Mouse (Mus musculus): ENCODE results near the gene Rhbdl1. TPM values are rescaled to one million over a fixed set of nuclear protein-coding genes. Genes with fewer than 3 reads are reported as not detected.
A peak's percentile ranks its signal among the peaks of the same experiment; 100 is the strongest.
"Not testable (repeated sequence)": the region's sequence is repeated elsewhere in the genome, so short reads cannot be mapped to it uniquely, and the experiment has no call there.

Gene Rhbdl1
- polyA plus RNA-seq, 1 experiment from 2014 or later: 4.0 TPM

DNA sequence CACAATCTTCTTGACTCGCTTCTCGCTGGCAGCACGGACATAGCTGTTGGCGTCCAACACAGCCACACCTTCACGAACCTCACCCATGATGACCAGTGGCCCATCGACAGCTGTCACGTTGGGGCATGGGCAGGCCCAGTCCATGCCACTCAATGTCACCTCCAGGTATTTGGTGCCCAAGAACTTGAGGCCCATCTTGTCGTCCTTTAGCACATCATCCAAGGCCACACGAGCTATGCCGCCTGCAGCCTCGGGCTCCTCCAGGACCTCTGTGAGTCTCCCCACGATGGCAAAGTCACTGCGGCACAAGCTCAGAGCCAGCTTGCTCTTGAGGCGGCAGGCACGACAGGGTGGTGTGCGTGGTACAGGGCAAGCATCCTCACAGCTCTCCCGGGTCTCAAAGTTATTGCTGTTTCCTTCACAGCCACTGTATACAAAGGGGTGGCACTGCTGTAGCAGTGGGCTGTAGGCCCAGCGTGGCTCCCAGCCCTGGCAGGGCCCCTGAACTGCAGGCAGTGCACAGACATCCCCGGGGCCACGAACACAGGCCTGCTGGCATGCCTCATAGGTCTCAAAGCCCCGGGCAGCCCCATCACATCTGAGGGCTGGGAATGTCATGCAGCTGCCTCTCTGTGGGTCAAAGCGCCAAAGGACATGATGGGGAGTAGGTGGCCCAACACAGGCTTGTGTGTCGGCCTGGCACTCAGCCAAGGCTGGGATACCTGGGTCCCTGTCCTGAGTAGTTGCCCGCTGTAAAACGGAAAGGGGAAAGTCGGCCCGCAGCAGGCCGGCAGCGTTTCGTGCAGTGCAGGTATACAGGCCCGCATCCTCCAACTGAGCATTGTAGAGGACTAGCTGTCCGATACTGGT is 40.9 kb upstream of the Rhbdl1 start:
- 91% methylated on average over 32 of the region's 32 CpGs for WGBS
- H3K9me3 ChIP-seq: no peaks in the 10 kb centered on the region
- no peak overlapping the region for H3K4me3 ChIP-seq
- H3K27ac ChIP-seq: no peak overlapping the region
- peaks cover 30% of the 10 kb centered on the region for H3K36me3 ChIP-seq
- no peak for DNase-seq (ENCODE audit: low spot score)
- H3K4me1 ChIP-seq: peaks cover 70% of the 10 kb centered on the region
- H3K27me3 ChIP-seq (ENCODE audit: insufficient read depth, poor library complexity, severe bottlenecking): no peaks in the 10 kb centered on the region

DNA sequence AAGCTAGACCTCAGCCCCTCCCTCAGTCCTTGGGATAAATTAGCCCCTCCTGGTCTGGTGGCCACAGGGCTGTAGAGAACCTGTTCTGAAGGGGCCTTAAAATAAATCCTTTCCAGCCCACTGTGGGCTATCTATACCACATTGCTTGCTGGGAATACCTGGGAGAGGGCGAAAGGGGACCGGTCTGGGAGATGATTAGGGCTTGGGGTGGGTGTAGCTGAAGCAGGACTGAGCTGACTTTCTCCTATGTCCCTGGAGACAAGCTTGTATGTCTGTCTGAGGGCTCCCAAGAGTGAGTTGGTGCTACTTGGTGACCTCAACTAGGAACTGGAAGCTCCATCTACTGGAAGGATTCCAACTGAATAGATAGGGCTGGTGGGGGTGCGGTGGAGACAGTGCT is 39.9 kb upstream of the Rhbdl1 start:
- no peak overlapping the region for H3K27ac ChIP-seq
- H3K9me3 ChIP-seq: no peaks in the 10 kb centered on the region
- H3K27me3 ChIP-seq (ENCODE audit: insufficient read depth, poor library complexity, severe bottlenecking): no peaks in the 10 kb centered on the region
- H3K4me3 ChIP-seq: no peak overlapping the region
- no peak for DNase-seq (ENCODE audit: low spot score)
- peaks cover 21% of the 10 kb centered on the region for H3K36me3 ChIP-seq
- peaks cover 62% of the 10 kb centered on the region for H3K4me1 ChIP-seq
- WGBS: 90% methylated on average over 3 of the region's 3 CpGs

GRCm38 (mm10) chr17:25876347-25876915 is 39.3 kb upstream of the Rhbdl1 start:
- no peaks in the 10 kb centered on the region for H3K9me3 ChIP-seq
- H3K4me3 ChIP-seq: peak overlapping the region; percentile 81
- H3K27ac ChIP-seq: 0 out of 2 replicates have a peak overlapping the region, but pooled peaks have one; percentile 92
- H3K27me3 ChIP-seq (ENCODE audit: insufficient read depth, poor library complexity, severe bottlenecking): no peaks in the 10 kb centered on the region
- H3K4me1 ChIP-seq: peaks cover 56% of the 10 kb centered on the region
- WGBS: 71% methylated on average over 10 of the region's 10 CpGs
- peaks cover 21% of the 10 kb centered on the region for H3K36me3 ChIP-seq
- DNase-seq (ENCODE audit: low spot score): no peak

DNA sequence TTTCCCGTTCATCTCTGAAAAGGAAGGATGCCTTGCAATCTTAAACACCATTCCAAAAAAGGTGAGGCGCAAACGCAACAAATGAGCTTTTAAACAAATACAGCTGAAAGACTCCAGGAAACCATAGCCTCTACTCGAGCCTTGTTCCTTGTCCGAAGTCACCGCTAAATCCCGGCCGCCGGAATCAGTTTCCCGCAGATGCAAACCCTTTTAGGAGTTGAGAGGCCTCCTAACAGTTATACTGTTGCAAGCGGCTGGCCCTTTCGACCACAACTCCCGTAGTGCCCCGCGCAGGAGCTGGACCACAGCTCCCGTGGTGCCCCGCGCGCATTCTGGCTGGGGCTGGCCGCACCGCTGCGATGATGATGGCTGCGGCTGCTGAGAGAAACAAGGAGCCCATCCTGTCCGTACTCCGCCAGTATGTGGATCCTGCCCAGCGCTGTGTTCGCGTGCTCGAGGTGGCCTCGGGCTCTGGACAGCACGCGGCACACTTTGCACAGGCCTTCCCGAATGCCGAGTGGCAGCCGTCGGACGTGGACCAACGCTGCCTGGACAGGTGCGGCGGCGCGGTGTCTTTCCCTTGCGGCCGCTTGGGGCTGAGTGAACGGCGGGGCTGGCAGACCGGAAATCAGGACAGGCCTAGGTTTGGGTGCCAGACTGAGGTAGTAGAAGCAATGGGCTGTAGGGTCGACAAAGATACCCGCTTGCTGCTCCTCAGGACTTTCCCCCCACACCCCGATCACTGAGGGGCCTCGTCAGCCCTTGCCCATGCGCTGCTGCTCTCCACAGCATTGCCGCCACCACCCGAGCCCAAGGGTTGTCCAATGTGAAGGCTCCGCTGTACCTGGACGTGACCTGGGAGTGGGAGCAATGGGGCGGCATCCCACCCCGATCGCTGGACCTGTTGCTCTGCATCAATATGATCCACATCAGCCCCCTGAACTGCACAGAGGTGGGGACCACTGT is 38.4 kb upstream of the Rhbdl1 start:
- WGBS: 2% methylated on average over 59 of the region's 59 CpGs
- Histone ChIP-seq H3K27me3 (ENCODE audit: insufficient read depth, poor library complexity, severe bottlenecking) (no peaks in the 10 kb centered on the region), H3K27ac (peak overlapping the region; percentile 92), H3K9me3 (no peaks in the 10 kb centered on the region), H3K4me1 (peaks cover 47% of the 10 kb centered on the region), H3K4me3 (peak overlapping the region; percentile 81), H3K36me3 (peaks cover 21% of the 10 kb centered on the region)
- peak; percentile 95 for DNase-seq (ENCODE audit: low spot score)

DNA sequence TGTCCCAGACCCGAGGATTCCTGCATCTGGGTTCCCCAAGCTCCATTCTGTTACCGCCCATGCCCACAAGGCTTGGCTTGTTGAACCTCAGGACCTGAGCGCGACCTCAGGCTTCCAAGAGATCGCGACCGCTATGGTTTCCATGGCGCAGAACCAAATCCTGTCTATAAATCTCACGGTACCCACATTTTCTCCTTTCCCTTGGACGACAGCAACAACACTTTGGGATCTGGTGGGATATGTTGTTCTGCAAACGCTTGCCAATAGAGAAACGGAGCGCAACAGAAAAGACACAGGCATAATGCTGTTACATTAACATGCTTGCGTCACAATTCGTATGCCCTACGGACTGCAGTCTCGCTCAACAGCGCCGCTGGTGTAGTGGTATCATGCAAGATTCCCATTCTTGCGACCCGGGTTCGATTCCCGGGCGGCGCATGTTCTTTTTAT is 37.7 kb upstream of the Rhbdl1 start, which contains the start of gene Mettl26:
Gene Mettl26, plus strand, starts transcription at position 354 of the 450 bp plus-strand sequence.
- H3K4me3 ChIP-seq: peak within 1 kb of the TSS; percentile 81
- no peaks in the 10 kb centered on the region for H3K9me3 ChIP-seq
- H3K27me3 ChIP-seq (ENCODE audit: insufficient read depth, poor library complexity, severe bottlenecking): no peaks in the 10 kb centered on the region
- H3K4me1 ChIP-seq: peaks cover 40% of the 10 kb centered on the region
- H3K27ac ChIP-seq: peak within 1 kb of the TSS; percentile 92
- H3K36me3 ChIP-seq: peaks cover 21% of the 10 kb centered on the region
- DNase-seq (ENCODE audit: low spot score): peak; percentile 91
- 1% methylated on average over 25 of the region's 25 CpGs for WGBS

DNA sequence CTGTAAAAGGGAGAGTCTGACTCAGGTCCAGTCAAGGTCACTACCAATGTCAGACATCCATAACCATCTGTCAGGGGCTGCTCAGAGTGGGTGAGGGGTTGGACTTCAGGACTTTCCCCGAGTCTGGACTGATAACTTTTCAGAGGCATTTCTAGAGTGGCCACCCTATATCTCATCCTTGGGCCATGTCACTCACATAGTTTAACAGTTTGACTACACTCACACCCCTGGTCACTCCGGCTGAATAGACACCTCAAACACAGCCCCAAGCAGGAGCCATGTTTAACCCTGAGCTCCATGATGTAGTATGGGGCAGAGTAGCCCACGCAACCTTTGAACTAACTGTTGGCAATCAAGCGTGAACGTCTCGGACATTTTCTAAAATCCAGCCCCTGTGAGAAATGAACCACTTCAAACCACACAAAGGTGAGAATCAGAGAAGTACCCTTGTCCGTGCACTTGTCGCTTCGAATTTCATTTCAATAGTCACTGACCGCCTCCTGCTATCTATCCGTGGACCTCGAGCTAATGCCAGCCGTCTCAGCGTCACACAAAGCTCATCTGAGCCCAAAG is 37.1 kb upstream of the Rhbdl1 start:
- Histone ChIP-seq H3K27ac (peak overlapping the region; percentile 88), H3K4me3 (peak overlapping the region; percentile 81), H3K27me3 (ENCODE audit: insufficient read depth, poor library complexity, severe bottlenecking) (no peaks in the 10 kb centered on the region), H3K4me1 (peaks cover 36% of the 10 kb centered on the region), H3K9me3 (no peaks in the 10 kb centered on the region), H3K36me3 (peaks cover 19% of the 10 kb centered on the region)
- DNase-seq (ENCODE audit: low spot score): no peak
- WGBS: 10% methylated on average over 14 of the region's 14 CpGs

GRCm38 (mm10) chr17:25873405-25874147 is 36.5 kb upstream of the Rhbdl1 start:
- Histone ChIP-seq H3K4me3 (peak overlapping the region; percentile 81; the same call in 1 of the 2 replicates), H3K27me3 (ENCODE audit: insufficient read depth, poor library complexity, severe bottlenecking) (no peaks in the 10 kb centered on the region), H3K36me3 (peaks cover 12% of the 10 kb centered on the region), H3K9me3 (no peaks in the 10 kb centered on the region), H3K27ac (peak overlapping the region; percentile 88), H3K4me1 (peaks cover 38% of the 10 kb centered on the region)
- 71% methylated on average over 11 of the region's 11 CpGs for WGBS
- DNase-seq (ENCODE audit: low spot score): no peak

- H3K27me3 ChIP-seq (ENCODE audit: insufficient read depth, poor library complexity, severe bottlenecking): no peaks in the 10 kb centered on the region
- WGBS: 71% methylated on average over 3 of the region's 3 CpGs
- no peak overlapping the region for H3K27ac ChIP-seq
- no peaks in the 10 kb centered on the region for H3K9me3 ChIP-seq
- DNase-seq (ENCODE audit: low spot score): no peak
- H3K4me3 ChIP-seq: no peak overlapping the region
- peaks cover 45% of the 10 kb centered on the region for H3K4me1 ChIP-seq
- peaks cover 3% of the 10 kb centered on the region for H3K36me3 ChIP-seq
Measured at GRCm38 (mm10) chr17:25872676-25873075, 35.6 kb upstream of the Rhbdl1 start.

DNA sequence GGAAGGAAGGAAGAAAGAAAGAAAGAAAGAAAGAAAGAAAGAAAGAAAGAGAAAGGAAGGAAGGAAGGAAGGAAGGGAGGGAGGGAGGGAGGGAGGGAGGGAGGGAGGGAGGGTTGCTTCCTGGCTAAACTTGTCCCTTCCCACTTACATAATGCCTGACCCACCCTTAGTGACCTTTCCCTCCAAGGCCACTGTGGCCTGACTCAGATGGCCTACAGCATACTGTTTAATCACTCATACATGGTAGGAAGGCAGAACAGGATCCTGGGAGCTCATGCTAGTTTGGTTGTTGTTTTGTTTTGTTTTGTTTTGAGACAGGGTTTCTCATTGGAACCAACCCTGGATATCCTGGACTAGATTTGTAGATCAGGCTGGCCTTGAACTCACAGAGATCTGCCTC is 34.5 kb upstream of the Rhbdl1 start:
- not testable (repeated sequence) for H3K9me3 ChIP-seq; H3K36me3 ChIP-seq; H3K27me3 ChIP-seq (ENCODE audit: insufficient read depth, poor library complexity, severe bottlenecking); DNase-seq (ENCODE audit: low spot score); H3K4me3 ChIP-seq; H3K27ac ChIP-seq
- H3K4me1 ChIP-seq: peaks cover 47% of the 10 kb centered on the region

GRCm38 (mm10) chr17:25869954-25870353 is 32.9 kb upstream of the Rhbdl1 start:
- peaks cover 47% of the 10 kb centered on the region for H3K4me1 ChIP-seq
- no peak overlapping the region for H3K4me3 ChIP-seq
- no peak overlapping the region for H3K27ac ChIP-seq
- H3K9me3 ChIP-seq: no peaks in the 10 kb centered on the region
- 82% methylated on average over 2 of the region's 2 CpGs for WGBS
- H3K27me3 ChIP-seq (ENCODE audit: insufficient read depth, poor library complexity, severe bottlenecking): no peaks in the 10 kb centered on the region
- no peak for DNase-seq (ENCODE audit: low spot score)
- H3K36me3 ChIP-seq: peaks cover 16% of the 10 kb centered on the region

GRCm38 (mm10) chr17:25869498-25869897 is 32.4 kb upstream of the Rhbdl1 start:
- Histone ChIP-seq H3K27ac (no peak overlapping the region), H3K27me3 (ENCODE audit: insufficient read depth, poor library complexity, severe bottlenecking) (no peaks in the 10 kb centered on the region), H3K4me3 (no peak overlapping the region), H3K4me1 (peaks cover 45% of the 10 kb centered on the region), H3K36me3 (peaks cover 21% of the 10 kb centered on the region), H3K9me3 (no peaks in the 10 kb centered on the region)
- no peak for DNase-seq (ENCODE audit: low spot score)
- WGBS: 86% methylated on average over 8 of the region's 8 CpGs
